8 mouse cellular contexts compared by ENCODE assay signal in genomic region chr1:178337551-178338317, GRCm38 (mm10). TPM values are rescaled to one million over a fixed set of nuclear protein-coding genes. Genes with fewer than 3 reads are reported as not detected.
DNase-seq lines count a peak whose midpoint lies in the region; ATAC-seq and TF ChIP-seq lines count a peak whose summit lies in the region.

Gene Hnrnpu (minus strand): TSS chr1:178337797.

- DNase-seq in brain, embryonic 14.5 days (ENCODE audit: low read depth) = peak; percentile 98
- DNase-seq in kidney, postnatal 10 days = peak; percentile 99
- peak; percentile 89 to 93 for DNase-seq in natural killer cell, adult 2 months (ENCODE audit: low spot score in 2 of 2)

- H3K27ac ChIP-seq in heart, embryonic 12.5 days (ENCODE audit: poor library complexity, severe bottlenecking) = peak within 1 kb of the TSS; percentile 100
- H3K27ac ChIP-seq in liver, embryonic 12.5 days = peak within 1 kb of the TSS; percentile 100
- H3K27ac ChIP-seq in stomach, embryonic 15.5 days = peak within 1 kb of the TSS; percentile 100

- no peaks in the 10 kb centered on the region for H3K9me3 ChIP-seq in erythroblast, embryonic 14.5 days (ENCODE audit: control insufficient read depth, low read length)
- no peaks in the 10 kb centered on the region for H3K9me3 ChIP-seq in heart, embryonic 12.5 days (replicated peaks)
- H3K9me3 ChIP-seq in liver, embryonic 12.5 days (replicated peaks) = no peaks in the 10 kb centered on the region
- no peaks in the 10 kb centered on the region for H3K9me3 ChIP-seq in stomach, embryonic 15.5 days

- under 1% methylated on average over 73 of the region's 73 CpGs for whole genome bisulfite sequencing in heart, embryonic 12.5 days
- WGBS in liver, embryonic 12.5 days (ENCODE audit: insufficient replicate concordance) = under 1% methylated on average over 73 of the region's 73 CpGs
- WGBS in stomach, embryonic 15.5 days = under 1% methylated on average over 65 of the region's 73 CpGs

- H3K27me3 ChIP-seq in C2C12 (ENCODE audit: control insufficient read depth, insufficient read depth, insufficient read length) = no peaks in the 10 kb centered on the region
- H3K27me3 ChIP-seq in erythroblast, embryonic 14.5 days (ENCODE audit: control insufficient read depth) = no peaks in the 10 kb centered on the region
- no peaks in the 10 kb centered on the region for H3K27me3 ChIP-seq in heart, embryonic 12.5 days (replicated peaks)
- H3K27me3 ChIP-seq in liver, embryonic 12.5 days (replicated peaks) = no peaks in the 10 kb centered on the region
- H3K27me3 ChIP-seq in stomach, embryonic 15.5 days (replicated peaks) = no peaks in the 10 kb centered on the region

- H3K4me3 ChIP-seq in C2C12 (ENCODE audit: insufficient read depth, poor library complexity, severe bottlenecking) = peak within 1 kb of the TSS; percentile 100
- H3K4me3 ChIP-seq in erythroblast, embryonic 14.5 days (replicated peaks) = peak within 1 kb of the TSS; percentile 90
- peak within 1 kb of the TSS; percentile 98 for H3K4me3 ChIP-seq in heart, embryonic 12.5 days
- peak within 1 kb of the TSS; percentile 96 for H3K4me3 ChIP-seq in liver, embryonic 12.5 days
- H3K4me3 ChIP-seq in stomach, embryonic 15.5 days (replicated peaks) = peak within 1 kb of the TSS; percentile 88

- TF ChIP-seq CTCF in C2C12 (IDR thresholded peaks at IDR 0.05; ENCODE audit: control insufficient read depth, insufficient read depth, insufficient read length) = no peak
- no peak for TF ChIP-seq CTCF in brain, embryonic 14.5 days (IDR thresholded peaks at IDR 0.05; ENCODE audit: borderline replicate concordance, extremely low read depth, insufficient read depth, insufficient read length)

- H3K79me2 ChIP-seq in C2C12 (ENCODE audit: control insufficient read depth, insufficient read depth) = peaks cover 62% of the 10 kb centered on the region

- peak within 1 kb of the TSS; percentile 100 for H3K9ac ChIP-seq in heart, embryonic 12.5 days
- H3K9ac ChIP-seq in liver, embryonic 12.5 days = peak within 1 kb of the TSS; percentile 100
- H3K9ac ChIP-seq in stomach, embryonic 15.5 days = peak within 1 kb of the TSS; percentile 98

- H3K4me2 ChIP-seq in heart, embryonic 12.5 days = peak within 1 kb of the TSS; percentile 77
- H3K4me2 ChIP-seq in liver, embryonic 12.5 days = peak within 1 kb of the TSS; percentile 87
- peak within 1 kb of the TSS; percentile 54 for H3K4me2 ChIP-seq in stomach, embryonic 15.5 days

- peak; percentile 91 for ATAC-seq in heart, embryonic 12.5 days (ENCODE audit: insufficient number of reproducible peaks, low FRiP score)
- ATAC-seq in liver, embryonic 12.5 days = peak; percentile 85
- peak; percentile 91 for ATAC-seq in stomach, embryonic 15.5 days (ENCODE audit: insufficient read depth, low FRiP score, low read depth)

- peak; percentile 94 for TF ChIP-seq POLR2A in brain, embryonic 14.5 days (IDR thresholded peaks at IDR 0.05; ENCODE audit: borderline replicate concordance, extremely low read depth, insufficient read depth, insufficient read length, poor library complexity, severe bottlenecking)

- H3K4me1 ChIP-seq in erythroblast, embryonic 14.5 days (ENCODE audit: control insufficient read depth) = peaks cover 34% of the 10 kb centered on the region
- H3K4me1 ChIP-seq in heart, embryonic 12.5 days (replicated peaks) = peaks cover 14% of the 10 kb centered on the region
- H3K4me1 ChIP-seq in liver, embryonic 12.5 days = peaks cover 34% of the 10 kb centered on the region
- 0 out of 2 replicates have a peak, but pooled peaks cover 6% of the 10 kb centered on the region for H3K4me1 ChIP-seq in stomach, embryonic 15.5 days

- H3ac ChIP-seq in C2C12 (ENCODE audit: control insufficient read depth, insufficient read length, low read depth) = peak within 1 kb of the TSS; percentile 95

- H3K36me3 ChIP-seq in C2C12 (ENCODE audit: control insufficient read depth, insufficient read depth) = peaks cover 35% of the 10 kb centered on the region
- peaks cover 34% of the 10 kb centered on the region for H3K36me3 ChIP-seq in erythroblast, embryonic 14.5 days (ENCODE audit: control insufficient read depth)
- peaks cover 18% of the 10 kb centered on the region for H3K36me3 ChIP-seq in heart, embryonic 12.5 days
- H3K36me3 ChIP-seq in liver, embryonic 12.5 days = peaks cover 32% of the 10 kb centered on the region
- peaks cover 14% of the 10 kb centered on the region; the same call in 1 of the 2 replicates for H3K36me3 ChIP-seq in stomach, embryonic 15.5 days

- peaks cover 44% of the 10 kb centered on the region for H3K79me3 ChIP-seq in C2C12 (ENCODE audit: low read depth)

TF ChIP-seq in C2C12, 6 proteins besides CTCF, POLR2A, EP300 and RAD21:
- TF ChIP-seq USF1 (IDR thresholded peaks at IDR 0.05; ENCODE audit: low read depth) (no peak), MYOD1 (IDR thresholded peaks at IDR 0.05; ENCODE audit: control insufficient read depth, insufficient read length, low read depth) (no peak), MAX (IDR thresholded peaks at IDR 0.05) (peak; percentile 47), CEBPB (IDR thresholded peaks at IDR 0.05; ENCODE audit: low read depth) (no peak), MYOG (IDR thresholded peaks at IDR 0.05; ENCODE audit: control insufficient read depth, extremely low read depth, insufficient read length) (no peak), FOSL1 (IDR thresholded peaks at IDR 0.05; ENCODE audit: insufficient read depth, low read length, poor library complexity, severe bottlenecking) (no peak)
TF ChIP-seq in C2C12: peak in this region for 1.

RNA-seq across cellular contexts. Expression of gene Hnrnpu, which starts in this region (rescaled TPM):
- polyA plus RNA-seq in C2C12 (2012; fragmentation: generic; extraction: Trizol) = 169 TPM
- polyA plus RNA-seq in brain, embryonic 14.5 days (2012; rRNA removed) = 279 and 342 TPM in 2 replicates
- 26.2 and 32.3 TPM in 2 replicates for polyA plus RNA-seq in erythroblast, embryonic 14.5 days (2012)
- polyA plus RNA-seq in heart, embryonic 12.5 days (2016; fragmentation: Nextera tagmentation; extraction: Ambion mirVana) = 482 and 495 TPM in 2 replicates
- 556 and 569 TPM in 2 replicates for polyA plus RNA-seq in liver, embryonic 12.5 days (2016; fragmentation: Nextera tagmentation; extraction: Ambion mirVana)
- polyA plus RNA-seq in stomach, embryonic 15.5 days (2015; fragmentation: Nextera tagmentation; extraction: Ambion mirVana) = 375 and 402 TPM in 2 replicates

Comparison
In these comparisons a context has a peak if more than half of its experiments do, and no peak if none do; other contexts are left out.
1. Peak in every context shown above with its lines: DNase-seq, ATAC-seq, H3K4me3 ChIP-seq and H3K27ac ChIP-seq.